Mouse (Mus musculus): ENCODE measurements around the gene Kng1. TPM values are rescaled to one million over a fixed set of nuclear protein-coding genes. Genes with fewer than 3 reads are reported as not detected.
"Not testable (repeated sequence)": the region's sequence is repeated elsewhere in the genome, so short reads cannot be mapped to it uniquely, and the experiment has no call there.

The Kng1 gene
- total and polyA plus RNA-seq, 3 experiments: not detected

DNA sequence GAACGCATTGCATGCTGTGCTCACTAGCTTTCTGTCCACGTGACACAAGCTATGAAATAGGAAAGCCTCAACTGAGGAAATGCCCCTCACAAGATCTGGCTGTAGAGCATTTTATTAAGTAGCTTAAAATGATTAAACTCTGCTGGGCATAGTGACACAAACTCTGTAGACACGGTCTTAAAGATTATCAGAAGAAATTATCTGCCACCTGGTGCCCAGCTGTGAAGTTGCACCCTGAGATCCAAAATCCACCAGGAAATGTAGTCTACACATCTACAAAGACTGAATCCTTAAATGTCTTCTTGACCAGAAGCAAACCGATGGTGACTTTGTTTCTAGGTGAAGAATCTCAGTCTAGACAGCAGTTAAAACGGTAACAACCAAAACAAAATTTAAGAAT, 11.3 kb upstream of the Kng1 start:
- Histone ChIP-seq H3K27me3 (ENCODE audit: control insufficient read depth in 1 of 2, insufficient read depth in 2 of 2, low read length in 2 of 2) (no peaks in the 10 kb centered on the region; a peak in 1 of 4 replicates), H3K9me3 (replicated peaks; ENCODE audit: insufficient read depth, low read length) (no peaks in the 10 kb centered on the region), H3K4me1 (ENCODE audit: control insufficient read depth in 1 of 2, insufficient read depth in 2 of 2, low read length in 2 of 2) (no peaks in the 10 kb centered on the region), H3K27ac (ENCODE audit: control insufficient read depth, low read depth, low read length) (no peak overlapping the region), H3K79me2 (ENCODE audit: control insufficient read depth, insufficient read depth, low read length, poor library complexity) (no peaks in the 10 kb centered on the region), H3K4me3 (ENCODE audit: control insufficient read depth in 1 of 2, insufficient read depth in 1 of 2, low read depth in 2 of 2, low read length in 2 of 2) (no peak overlapping the region), H3K9ac (ENCODE audit: control insufficient read depth, low read depth, low read length, poor library complexity, severe bottlenecking) (no peak overlapping the region), H3K36me3 (ENCODE audit: control insufficient read depth in 1 of 2, insufficient read depth in 2 of 2, low read length in 2 of 2) (no peaks in the 10 kb centered on the region)
- TF ChIP-seq ZC3H11A (IDR thresholded peaks at IDR 0.05; ENCODE audit: low read depth, low read length) (peak; percentile 10; the same call in 1 of the 2 replicates), POLR2AphosphoS2 (IDR thresholded peaks at IDR 0.05; ENCODE audit: low read length) (no peak), BHLHE40 (IDR thresholded peaks at IDR 0.05; ENCODE audit: borderline replicate concordance, low read depth, low read length) (no peak), MAX (IDR thresholded peaks at IDR 0.05; ENCODE audit: low read length) (no peak), POLR2A (IDR thresholded peaks at IDR 0.05; ENCODE audit: control insufficient read depth in 1 of 2, insufficient read depth in 1 of 2, low read depth in 1 of 2, low read length in 2 of 2, poor library complexity in 1 of 2) (no peak), SMC3 (IDR thresholded peaks at IDR 0.05; ENCODE audit: low read depth, low read length) (peak; percentile 54), GABPA (IDR thresholded peaks at IDR 0.05; ENCODE audit: low read depth, low read length) (no peak), CHD1 (IDR thresholded peaks at IDR 0.05; ENCODE audit: low read depth, low read length) (no peak), GATA1 (IDR thresholded peaks at IDR 0.05; ENCODE audit: low read depth, low read length) (no peak), RAD21 (IDR thresholded peaks at IDR 0.05; ENCODE audit: low read depth, low read length) (peak; percentile 39), MAZ (IDR thresholded peaks at IDR 0.05; ENCODE audit: low read depth, low read length) (no peak), MYB (IDR thresholded peaks at IDR 0.05; ENCODE audit: low read depth, low read length) (no peak), NELFE (IDR thresholded peaks at IDR 0.05; ENCODE audit: low read depth, low read length) (no peak), ZNF384 (IDR thresholded peaks at IDR 0.05; ENCODE audit: low read depth, low read length) (no peak), HCFC1 (IDR thresholded peaks at IDR 0.05; ENCODE audit: low read depth, low read length) (no peak), CTCF (IDR thresholded peaks at IDR 0.05 in 2 of 3, conservative IDR thresholded peaks at IDR 0.05 in 1 of 3; ENCODE audit: control insufficient read depth in 1 of 3, insufficient read depth in 1 of 3, low read depth in 2 of 3, low read length in 3 of 3, poor library complexity in 1 of 3, severe bottlenecking in 1 of 3) (peak in 2 of 3 experiments; percentile 7 to 33; a peak in 3 of 6 replicates), POLR2AphosphoS5 (IDR thresholded peaks at IDR 0.05; ENCODE audit: borderline replicate concordance, low read depth, low read length) (no peak), KAT2A (conservative IDR thresholded peaks at IDR 0.05; ENCODE audit: low read depth, low read length) (no peak), JUND (IDR thresholded peaks at IDR 0.05; ENCODE audit: low read depth, low read length) (no peak), E2F4 (IDR thresholded peaks at IDR 0.05; ENCODE audit: borderline replicate concordance, low read depth, low read length) (no peak), MYC (IDR thresholded peaks at IDR 0.05; ENCODE audit: low read depth, low read length) (no peak), TAL1 (IDR thresholded peaks at IDR 0.05; ENCODE audit: low read length) (no peak), USF1 (IDR thresholded peaks at IDR 0.05; ENCODE audit: low read depth, low read length) (no peak), ZKSCAN1 (IDR thresholded peaks at IDR 0.05; ENCODE audit: low read depth, low read length) (no peak)
- DNase-seq (ENCODE audit: low read depth, low spot score): peak; percentile 9

DNA sequence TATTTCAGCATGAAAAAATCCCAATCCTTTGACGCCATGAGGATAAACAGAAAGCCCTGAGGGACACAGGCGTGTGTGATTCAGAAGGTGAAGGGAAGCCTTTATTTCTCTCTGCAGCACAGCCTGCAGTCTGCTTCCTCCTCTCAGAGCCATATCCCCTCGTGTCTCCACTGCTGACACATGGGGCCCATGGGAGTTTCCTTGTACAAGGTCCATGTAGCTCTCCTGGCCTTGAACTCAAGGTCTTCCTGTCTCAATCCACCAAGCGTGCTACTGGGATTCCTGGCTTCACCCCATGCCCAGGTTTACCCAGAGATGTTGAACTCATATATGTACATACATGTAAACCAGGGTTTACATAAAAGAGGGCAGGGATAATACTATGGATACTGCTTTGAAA, 2.0 kb downstream of the Kng1 start:
- not testable (repeated sequence) for H3K4me3 ChIP-seq (ENCODE audit: control insufficient read depth in 1 of 2, insufficient read depth in 1 of 2, low read depth in 2 of 2, low read length in 2 of 2); H3K4me1 ChIP-seq (ENCODE audit: control insufficient read depth in 1 of 2, insufficient read depth in 2 of 2, low read length in 2 of 2); H3K9ac ChIP-seq (ENCODE audit: control insufficient read depth, low read depth, low read length, poor library complexity, severe bottlenecking); H3K9me3 ChIP-seq (replicated peaks; ENCODE audit: insufficient read depth, low read length); H3K79me2 ChIP-seq (ENCODE audit: control insufficient read depth, insufficient read depth, low read length, poor library complexity); H3K27ac ChIP-seq (ENCODE audit: control insufficient read depth, low read depth, low read length); H3K36me3 ChIP-seq (ENCODE audit: control insufficient read depth in 1 of 2, insufficient read depth in 2 of 2, low read length in 2 of 2); H3K27me3 ChIP-seq (ENCODE audit: control insufficient read depth in 1 of 2, insufficient read depth in 2 of 2, low read length in 2 of 2); DNase-seq (ENCODE audit: low read depth, low spot score)

DNA sequence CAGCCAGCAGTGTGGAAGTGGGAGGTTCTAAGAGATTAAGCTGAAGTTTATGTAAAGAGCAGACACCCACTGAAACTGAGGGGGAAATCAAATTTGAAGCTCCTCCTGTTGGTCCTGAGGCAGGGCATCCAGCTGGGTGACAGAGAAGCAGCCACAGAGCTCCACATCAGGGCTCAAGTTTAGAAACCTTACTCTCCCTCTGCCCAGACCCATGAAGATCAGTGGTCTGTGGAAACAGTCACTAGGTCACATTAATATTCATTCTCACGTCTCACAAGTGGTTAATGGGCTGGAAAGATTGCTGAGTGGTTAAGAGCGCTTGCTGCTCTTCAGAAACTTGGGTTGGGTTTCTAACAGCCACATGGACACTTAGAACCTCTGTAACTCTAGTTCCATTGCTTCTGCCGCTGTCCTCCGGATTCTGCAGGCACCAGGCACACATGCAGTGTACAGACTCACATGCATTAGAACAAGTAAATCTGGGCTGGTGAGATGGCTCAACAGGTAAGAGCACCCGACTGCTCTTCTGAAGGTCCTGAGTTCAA, 3.2 kb downstream of the Kng1 start:
- not testable (repeated sequence) for H3K9ac ChIP-seq (ENCODE audit: control insufficient read depth, low read depth, low read length, poor library complexity, severe bottlenecking); H3K27me3 ChIP-seq (ENCODE audit: control insufficient read depth in 1 of 2, insufficient read depth in 2 of 2, low read length in 2 of 2); DNase-seq (ENCODE audit: low read depth, low spot score)

DNA sequence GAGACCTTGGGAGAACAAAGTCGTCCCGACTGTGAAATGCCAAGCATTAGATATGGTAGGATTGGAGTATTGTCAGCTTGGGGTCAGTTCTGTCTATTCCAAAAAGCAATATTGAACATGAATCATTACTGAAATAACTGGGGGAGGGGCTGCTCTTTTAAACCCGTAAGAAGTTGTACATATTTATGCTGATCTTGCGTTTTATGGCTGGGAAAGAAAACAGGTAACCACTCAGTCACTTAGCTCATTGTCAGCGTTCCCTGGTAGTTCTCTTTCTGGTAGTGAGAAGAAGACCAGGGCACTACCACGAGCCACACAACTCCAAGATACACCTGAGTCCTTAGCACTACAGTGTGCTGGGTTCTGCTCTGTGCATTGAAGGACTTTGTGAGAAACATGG, 19.9 kb downstream of the Kng1 start:
- not testable (repeated sequence) for H3K9me3 ChIP-seq (replicated peaks; ENCODE audit: insufficient read depth, low read length); H3K36me3 ChIP-seq (ENCODE audit: control insufficient read depth in 1 of 2, insufficient read depth in 2 of 2, low read length in 2 of 2); H3K9ac ChIP-seq (ENCODE audit: control insufficient read depth, low read depth, low read length, poor library complexity, severe bottlenecking); H3K79me2 ChIP-seq (ENCODE audit: control insufficient read depth, insufficient read depth, low read length, poor library complexity); H3K27ac ChIP-seq (ENCODE audit: control insufficient read depth, low read depth, low read length); H3K4me1 ChIP-seq (ENCODE audit: control insufficient read depth in 1 of 2, insufficient read depth in 2 of 2, low read length in 2 of 2); H3K4me3 ChIP-seq (ENCODE audit: control insufficient read depth in 1 of 2, insufficient read depth in 1 of 2, low read depth in 2 of 2, low read length in 2 of 2); DNase-seq (ENCODE audit: low read depth, low spot score); H3K27me3 ChIP-seq (ENCODE audit: control insufficient read depth in 1 of 2, insufficient read depth in 2 of 2, low read length in 2 of 2)

More for the DNA sequence above, 3.2 kb downstream of the Kng1 start:
- not testable (repeated sequence) for H3K36me3 ChIP-seq (ENCODE audit: control insufficient read depth in 1 of 2, insufficient read depth in 2 of 2, low read length in 2 of 2); H3K9me3 ChIP-seq (replicated peaks; ENCODE audit: insufficient read depth, low read length); H3K79me2 ChIP-seq (ENCODE audit: control insufficient read depth, insufficient read depth, low read length, poor library complexity); H3K27ac ChIP-seq (ENCODE audit: control insufficient read depth, low read depth, low read length); H3K4me1 ChIP-seq (ENCODE audit: control insufficient read depth in 1 of 2, insufficient read depth in 2 of 2, low read length in 2 of 2); H3K4me3 ChIP-seq (ENCODE audit: control insufficient read depth in 1 of 2, insufficient read depth in 1 of 2, low read depth in 2 of 2, low read length in 2 of 2)
